8 mouse cellular contexts compared by ENCODE assay signal in genomic region chr13:84757896-84758567, GRCm38 (mm10).
A peak's percentile ranks its signal among the peaks of the same experiment; 100 is the strongest.
DNase-seq lines count a peak whose midpoint lies in the region; ATAC-seq lines count a peak whose summit lies in the region.

No protein-coding gene starts in this region.

- peak; percentile 41 for ATAC-seq in cerebellum, adult (ENCODE audit: insufficient number of reproducible peaks, low FRiP score, low TSS enrichment)
- ATAC-seq in forebrain, embryonic 11.5 days (replicated peaks; ENCODE audit: low FRiP score), result peak; percentile 73
- 0 out of 2 replicates have a peak, but pooled peaks have one; percentile 10 for ATAC-seq in megakaryocyte-erythroid progenitor cell, adult 5-6 weeks (replicated peaks; ENCODE audit: low FRiP score, low TSS enrichment, poor library complexity, severe bottlenecking)

- no peaks in the 10 kb centered on the region for H3K36me3 ChIP-seq in forebrain, embryonic 11.5 days (ENCODE audit: control insufficient read depth, insufficient read depth, low read length)

- H3K9ac ChIP-seq in forebrain, embryonic 11.5 days (ENCODE audit: low read length), result peak overlapping the region; percentile 59

- no peak for DNase-seq in cerebellum, adult 11-12 months
- peak; percentile 11 for DNase-seq in 416B (ENCODE audit: low read depth)
- DNase-seq in forebrain, embryonic 11.5 days (ENCODE audit: low spot score), result peak; percentile 51
- DNase-seq in adrenal gland, postnatal 36 days, result no peak
- no peak for DNase-seq in thymus, postnatal 25 days
- no peak for DNase-seq in right cerebral cortex, postnatal 25 days

- H3K27ac ChIP-seq in forebrain, embryonic 11.5 days (ENCODE audit: low read depth, low read length), result peak overlapping the region; percentile 87

- H3K4me3 ChIP-seq in forebrain, embryonic 11.5 days (ENCODE audit: low read depth, low read length), result no peak overlapping the region

- 21% methylated on average over 10 of the region's 10 CpGs for WGBS in forebrain, embryonic 11.5 days

- peak overlapping the region; percentile 42 for H3K4me2 ChIP-seq in forebrain, embryonic 11.5 days (ENCODE audit: low read depth, low read length, severe bottlenecking)

- peaks cover 18% of the 10 kb centered on the region; the same call in 1 of the 2 replicates for H3K4me1 ChIP-seq in forebrain, embryonic 11.5 days (replicated peaks; ENCODE audit: control insufficient read depth, insufficient read depth, low read length)

- H3K9me3 ChIP-seq in forebrain, embryonic 11.5 days (ENCODE audit: control insufficient read depth, low read length), result no peaks in the 10 kb centered on the region

- H3K27me3 ChIP-seq in forebrain, embryonic 11.5 days (ENCODE audit: control insufficient read depth, insufficient read depth, low read length), result no peaks in the 10 kb centered on the region

Comparison
In these comparisons a context has a peak if more than half of its experiments do, and no peak if none do; other contexts are left out.
1. ATAC-seq: peak in every context shown above with its lines; median percentile 73 in forebrain, embryonic 11.5 days; 41 in cerebellum, adult; 10 in megakaryocyte-erythroid progenitor cell, adult 5-6 weeks.
2. DNase-seq: peak in 416B (single experiment) and forebrain, embryonic 11.5 days (single experiment); none in cerebellum, adult 11-12 months (single experiment), adrenal gland, postnatal 36 days (0 of 2), thymus, postnatal 25 days (single experiment) and right cerebral cortex, postnatal 25 days (single experiment).